Mouse (Mus musculus) midbrain, embryonic 13.5 days (tissue): ENCODE measurements around the gene Fmnl2. TPM values are rescaled to one million over a fixed set of nuclear protein-coding genes. Genes with fewer than 3 reads are reported as not detected.

Experiments used
- ATAC-seq: fragments of 200-750 bp; cut with Nextera tagmentation; 2 replicates; pipeline ENCODE4 v1.8.0; 2017; ENCODE audit warnings: mild to moderate bottlenecking, moderate TSS enrichment, moderate library complexity
- H3K27ac ChIP-seq: fragments of 300-500 bp; sonication (generic); 2 replicates; pipeline ENCODE4 v1.5.1; 2015; ENCODE audit warnings: inconsistent platforms, mild to moderate bottlenecking, moderate library complexity
- H3K27me3 ChIP-seq: fragments of 300-500 bp; sonication (generic); 2 replicates; pipeline ENCODE4 v1.6.1; 2015; ENCODE audit warnings: mild to moderate bottlenecking, inconsistent platforms
- H3K36me3 ChIP-seq: fragments of 300-500 bp; sonication (generic); 2 replicates; pipeline ENCODE4 v1.6.1; 2015; ENCODE audit warnings: mild to moderate bottlenecking, inconsistent platforms
- H3K4me1 ChIP-seq: fragments of 300-500 bp; sonication (generic); replicated peaks from 2 replicates; pipeline ENCODE4 v1.6.1; 2015; ENCODE audit warnings: inconsistent platforms
- H3K4me2 ChIP-seq: fragments of 300-500 bp; sonication (generic); replicated peaks from 2 replicates; pipeline ENCODE4 v1.6.1; 2015; ENCODE audit warnings: moderate library complexity, mild to moderate bottlenecking, inconsistent platforms
- H3K4me3 ChIP-seq: fragments of 300-500 bp; sonication (generic); replicated peaks from 2 replicates; pipeline ENCODE4 v1.5.1; 2015; ENCODE audit warnings: mild to moderate bottlenecking, inconsistent platforms
- H3K9ac ChIP-seq: fragments of 300-500 bp; sonication (generic); replicated peaks from 2 replicates; pipeline ENCODE4 v1.6.1; 2015; ENCODE audit warnings: mild to moderate bottlenecking, inconsistent platforms
- H3K9me3 ChIP-seq: fragments of 300-500 bp; sonication (generic); 2 replicates; pipeline ENCODE4 v1.6.1; 2016; ENCODE audit warnings: mild to moderate bottlenecking, inconsistent platforms
- WGBS: fragments of 180-500 bp; shearing (Covaris S2); methylation state at CpG from one replicate; pipeline ENCODE4 v1.1.7; 2015; 5-methylcytosine and 5-hydroxymethylcytosine counted together
- polyA plus RNA-seq: library from polyadenylated mRNA; unstranded; fragments of >200 nt; fragmentation: Nextera tagmentation; extraction: Ambion mirVana; gene quantifications from 2 replicates; pipeline ENCODE4 v1.2.1, GENCODE M21; 2015

Gene Fmnl2
- polyA plus RNA-seq = 13.2 TPM in 2 replicates

DNA sequence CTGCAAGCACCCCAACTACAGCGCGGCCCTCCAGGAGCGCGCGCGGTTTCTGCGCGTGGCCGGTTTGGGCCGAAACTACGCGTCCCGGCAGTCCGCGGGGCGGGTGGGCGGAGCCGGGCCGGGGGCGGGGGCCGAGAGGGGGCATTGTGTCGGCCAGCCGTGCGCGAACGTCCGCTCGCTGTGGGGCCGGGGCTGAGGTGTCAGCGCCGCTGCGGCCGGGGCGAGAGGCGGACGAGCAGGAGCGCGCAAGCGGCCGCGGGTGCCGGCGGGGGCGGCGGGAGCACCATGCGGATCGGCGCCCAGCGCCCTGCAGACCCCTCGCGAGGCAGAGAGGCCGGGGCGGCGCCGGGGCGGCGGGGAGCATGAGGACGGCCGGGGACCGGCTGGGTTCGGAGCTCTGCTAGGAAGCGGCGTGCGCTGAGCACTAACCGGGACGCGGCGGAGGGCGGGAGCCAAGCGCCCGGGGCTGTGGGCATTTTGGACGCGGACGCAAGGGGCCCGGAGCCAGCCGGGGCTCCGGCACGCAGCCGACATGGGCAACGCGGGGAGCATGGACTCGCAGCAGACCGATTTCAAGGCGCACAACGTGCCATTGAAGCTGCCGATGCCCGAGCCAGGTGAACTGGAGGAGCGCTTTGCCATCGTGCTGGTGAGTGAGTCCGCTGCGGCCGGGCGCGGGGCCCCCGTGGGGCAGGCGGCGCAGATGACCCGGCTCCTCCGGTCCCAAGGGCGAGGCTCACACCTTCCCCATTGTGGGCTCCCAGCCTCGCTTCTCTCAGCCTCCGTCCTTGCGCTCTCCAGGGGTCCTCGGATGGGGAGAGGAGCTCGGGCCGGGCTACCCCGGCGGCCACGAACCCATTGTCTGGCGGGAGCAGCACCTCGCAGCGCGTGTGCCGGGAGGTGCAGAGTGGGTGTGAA lies at the start of gene Fmnl2:
Fmnl2 (plus strand) TSS at position 250 of the 918 bp plus-strand sequence.
- peak; percentile 95 for ATAC-seq
- under 1% methylated on average over 114 of the region's 114 CpGs for WGBS

DNA sequence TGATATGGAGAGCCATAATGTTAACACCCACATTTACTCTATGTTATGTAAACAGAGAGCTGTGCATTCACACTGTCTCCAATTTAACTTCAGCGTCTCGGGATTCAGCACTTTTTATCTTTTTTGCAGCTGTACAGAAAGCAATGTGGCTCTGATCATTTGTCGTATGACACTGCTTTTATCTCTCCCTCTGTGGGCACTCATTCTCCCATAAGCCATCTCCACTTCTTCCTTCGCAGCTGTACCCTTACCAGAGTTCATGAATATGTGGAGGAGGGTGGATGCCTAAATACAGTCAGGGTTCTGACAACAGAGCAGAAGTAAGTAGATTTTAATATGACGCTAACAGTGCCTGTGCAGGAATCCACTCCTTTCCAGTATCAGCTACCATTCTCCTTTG lies 47.7 kb upstream of the Fmnl2 start:
- Histone ChIP-seq H3K4me2 (no peak overlapping the region), H3K27ac (no peak overlapping the region), H3K36me3 (no peaks in the 10 kb centered on the region), H3K9ac (no peak overlapping the region), H3K4me1 (no peaks in the 10 kb centered on the region), H3K9me3 (no peaks in the 10 kb centered on the region), H3K27me3 (no peaks in the 10 kb centered on the region), H3K4me3 (no peak overlapping the region)
- ATAC-seq = no peak
- WGBS = 85% methylated on average over 5 of the region's 5 CpGs

More for the DNA sequence above, at the start of gene Fmnl2:
- peak within 1 kb of the TSS; percentile 93 for H3K4me2 ChIP-seq
- no peaks in the 10 kb centered on the region for H3K9me3 ChIP-seq
- peak within 1 kb of the TSS; percentile 97 for H3K4me3 ChIP-seq
- H3K27me3 ChIP-seq = no peaks in the 10 kb centered on the region
- peaks cover 39% of the 10 kb centered on the region for H3K4me1 ChIP-seq
- peak within 1 kb of the TSS; percentile 98 for H3K9ac ChIP-seq
- no peaks in the 10 kb centered on the region for H3K36me3 ChIP-seq
- peak within 1 kb of the TSS; percentile 92 for H3K27ac ChIP-seq

DNA sequence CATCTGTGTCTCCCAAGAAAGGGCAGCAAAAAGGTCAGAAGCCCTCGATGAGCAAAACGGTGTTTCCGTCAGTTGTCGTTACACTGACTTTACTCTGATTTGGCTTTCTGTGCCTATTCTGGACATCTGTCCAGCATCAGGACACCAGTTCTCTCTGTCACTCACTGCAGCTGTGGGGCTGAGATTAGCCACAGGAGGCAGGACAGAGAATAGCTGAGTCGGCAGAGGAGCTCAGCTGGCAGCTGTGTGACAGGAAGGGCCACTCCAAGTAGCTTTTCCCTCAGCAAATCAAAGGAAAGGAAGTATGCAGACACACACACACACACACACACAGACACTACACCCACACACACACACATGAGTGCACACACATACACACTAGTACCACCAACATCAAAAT lies 46.0 kb upstream of the Fmnl2 start:
- Histone ChIP-seq H3K36me3 (no peaks in the 10 kb centered on the region), H3K27ac (no peak overlapping the region), H3K4me3 (no peak overlapping the region), H3K4me1 (no peaks in the 10 kb centered on the region), H3K4me2 (no peak overlapping the region), H3K9ac (no peak overlapping the region), H3K27me3 (no peaks in the 10 kb centered on the region), H3K9me3 (no peaks in the 10 kb centered on the region)
- 34% methylated on average over 5 of the region's 5 CpGs for WGBS
- ATAC-seq = no peak

DNA sequence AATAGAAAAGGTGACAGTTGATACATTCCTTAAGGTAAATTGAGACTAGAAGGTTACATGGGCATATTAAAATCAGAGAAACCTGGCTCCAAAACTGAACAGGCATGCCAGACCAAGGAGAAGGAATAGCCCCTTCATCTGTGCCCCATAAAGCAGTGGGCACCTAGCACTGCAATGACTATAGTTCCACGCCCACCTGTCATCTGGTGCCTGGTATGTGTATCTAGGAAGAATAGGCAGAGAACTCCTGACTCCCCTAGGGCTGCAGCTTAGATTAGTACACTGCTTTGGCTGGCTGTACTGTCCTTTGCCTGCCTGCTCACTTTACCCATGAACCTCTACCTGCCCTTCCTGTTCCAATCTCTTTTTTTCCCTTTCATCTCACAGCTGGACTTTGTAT lies 40.3 kb upstream of the Fmnl2 start:
- Histone ChIP-seq H3K27me3 (no peaks in the 10 kb centered on the region), H3K4me3 (no peak overlapping the region), H3K4me1 (no peaks in the 10 kb centered on the region), H3K4me2 (no peak overlapping the region), H3K9ac (no peak overlapping the region), H3K9me3 (no peaks in the 10 kb centered on the region), H3K36me3 (no peaks in the 10 kb centered on the region), H3K27ac (no peak overlapping the region)
- no peak for ATAC-seq
- 89% methylated on average over 1 of the region's 1 CpGs for WGBS

DNA sequence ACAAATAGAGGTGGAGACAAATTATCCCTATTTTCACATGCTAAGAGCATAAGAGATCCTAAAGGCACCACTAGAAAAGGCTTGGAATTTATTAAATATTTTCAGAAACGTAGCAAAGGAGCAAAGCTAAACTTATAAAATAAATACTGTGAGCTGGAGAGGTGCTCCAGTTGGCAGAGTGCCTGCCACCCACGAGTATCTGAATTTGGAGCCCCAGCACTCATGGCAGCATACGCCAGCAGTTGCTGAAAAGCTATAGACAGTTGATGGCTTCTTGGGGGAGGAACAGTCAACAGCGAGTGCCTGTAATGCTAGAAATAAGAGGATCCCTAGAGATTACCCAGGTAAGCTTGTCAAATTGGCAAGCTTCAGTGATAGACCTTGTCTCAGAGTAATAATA lies 38.7 kb upstream of the Fmnl2 start:
- H3K9ac ChIP-seq = no peak overlapping the region
- H3K4me2 ChIP-seq = no peak overlapping the region
- WGBS = 87% methylated on average over 4 of the region's 4 CpGs
- H3K4me1 ChIP-seq = no peaks in the 10 kb centered on the region
- H3K27me3 ChIP-seq = no peaks in the 10 kb centered on the region
- no peak overlapping the region for H3K27ac ChIP-seq
- no peaks in the 10 kb centered on the region for H3K9me3 ChIP-seq
- ATAC-seq = no peak
- no peak overlapping the region for H3K4me3 ChIP-seq
- no peaks in the 10 kb centered on the region for H3K36me3 ChIP-seq

DNA sequence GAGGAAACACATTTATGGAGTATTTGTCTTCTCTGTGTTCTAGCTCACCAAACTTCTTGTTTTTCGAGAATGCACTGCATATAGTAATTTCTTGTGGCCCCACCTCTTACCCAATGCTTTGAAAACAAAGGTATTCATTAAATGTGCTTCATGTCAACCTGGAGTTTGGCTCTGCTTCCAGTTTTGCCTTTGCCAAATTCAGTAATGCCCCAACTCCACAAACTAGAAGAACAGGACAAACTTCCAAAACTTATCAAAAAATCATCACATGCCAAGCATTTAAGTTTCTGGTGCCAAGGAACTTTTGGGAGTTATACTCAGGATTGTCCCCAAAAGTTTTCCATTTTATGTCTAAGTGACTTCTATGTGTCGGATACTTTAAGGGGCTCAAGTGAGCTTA lies 35.4 kb upstream of the Fmnl2 start:
- Histone ChIP-seq H3K9ac (no peak overlapping the region), H3K27me3 (no peaks in the 10 kb centered on the region), H3K9me3 (no peaks in the 10 kb centered on the region), H3K36me3 (no peaks in the 10 kb centered on the region), H3K27ac (no peak overlapping the region), H3K4me1 (no peaks in the 10 kb centered on the region), H3K4me2 (no peak overlapping the region), H3K4me3 (no peak overlapping the region)
- WGBS = 87% methylated on average over 2 of the region's 2 CpGs
- no peak for ATAC-seq

DNA sequence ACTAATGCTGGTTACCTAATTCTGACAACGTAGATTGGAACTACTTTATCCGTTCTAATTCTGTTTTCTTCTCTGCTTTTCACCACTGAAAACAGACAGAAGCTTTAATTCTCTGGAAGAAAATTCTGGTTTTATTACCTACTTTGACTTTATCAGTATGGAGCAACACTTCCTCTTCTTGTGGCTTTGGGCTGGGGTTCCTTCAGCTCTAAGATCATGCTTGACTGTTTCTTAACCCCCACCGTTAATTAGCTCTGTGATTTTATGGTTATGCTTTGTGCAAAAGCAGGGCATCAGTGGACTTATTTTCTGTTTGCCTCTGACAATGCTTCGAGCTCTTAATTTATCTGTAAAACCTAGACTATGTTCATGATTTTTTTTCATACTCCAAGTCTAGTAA lies 29.6 kb upstream of the Fmnl2 start:
- no peak for ATAC-seq
- Histone ChIP-seq H3K4me2 (no peak overlapping the region), H3K27me3 (no peaks in the 10 kb centered on the region), H3K27ac (no peak overlapping the region), H3K9me3 (no peaks in the 10 kb centered on the region), H3K9ac (no peak overlapping the region), H3K4me1 (no peaks in the 10 kb centered on the region), H3K36me3 (no peaks in the 10 kb centered on the region), H3K4me3 (no peak overlapping the region)
- WGBS = 92% methylated on average over 4 of the region's 4 CpGs

DNA sequence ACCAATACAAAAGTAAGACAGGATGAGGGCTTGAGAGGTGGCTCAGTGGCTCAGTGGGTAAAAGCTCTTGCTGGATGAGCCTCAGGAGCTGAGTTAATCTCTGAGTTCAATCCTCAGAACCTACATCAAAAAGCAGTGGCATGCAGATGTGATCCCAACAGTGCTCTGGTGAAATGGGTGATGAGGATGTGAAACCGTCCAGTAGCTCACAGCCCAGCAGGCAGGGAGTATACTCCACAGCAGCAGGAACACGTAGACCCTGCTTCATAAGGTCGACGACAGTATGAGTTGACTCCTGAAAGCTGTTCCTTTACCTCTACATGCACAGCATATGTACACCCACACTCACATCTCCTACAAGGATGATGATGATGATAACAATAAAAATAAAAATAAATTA lies 27.1 kb upstream of the Fmnl2 start:
- H3K4me3 ChIP-seq = no peak overlapping the region
- WGBS = 83% methylated on average over 4 of the region's 4 CpGs
- no peak overlapping the region for H3K4me2 ChIP-seq
- no peak overlapping the region for H3K9ac ChIP-seq
- ATAC-seq = no peak
- no peaks in the 10 kb centered on the region for H3K4me1 ChIP-seq
- H3K27me3 ChIP-seq = no peaks in the 10 kb centered on the region
- H3K27ac ChIP-seq = no peak overlapping the region
- H3K9me3 ChIP-seq = no peaks in the 10 kb centered on the region
- no peaks in the 10 kb centered on the region for H3K36me3 ChIP-seq

DNA sequence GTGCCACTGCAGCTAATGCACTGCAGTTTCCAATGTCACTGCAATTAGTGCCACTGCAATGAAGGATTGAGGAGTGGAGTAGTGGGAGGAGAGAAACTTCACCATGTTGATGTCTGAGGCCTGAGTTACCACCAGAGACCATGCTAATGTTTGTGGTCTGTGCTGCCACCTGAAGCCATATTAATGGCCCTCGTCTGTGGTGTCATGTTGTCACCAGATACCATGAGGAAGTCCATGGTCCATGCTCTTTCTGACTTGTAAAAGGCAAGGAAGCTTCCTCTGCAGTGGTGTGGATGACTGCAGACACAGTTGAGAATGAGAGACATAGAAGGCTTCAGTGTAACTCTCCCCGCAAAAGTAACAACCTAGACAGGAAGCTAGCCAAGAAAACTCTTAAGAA lies 26.1 kb upstream of the Fmnl2 start:
- H3K9me3 ChIP-seq = no peaks in the 10 kb centered on the region

DNA sequence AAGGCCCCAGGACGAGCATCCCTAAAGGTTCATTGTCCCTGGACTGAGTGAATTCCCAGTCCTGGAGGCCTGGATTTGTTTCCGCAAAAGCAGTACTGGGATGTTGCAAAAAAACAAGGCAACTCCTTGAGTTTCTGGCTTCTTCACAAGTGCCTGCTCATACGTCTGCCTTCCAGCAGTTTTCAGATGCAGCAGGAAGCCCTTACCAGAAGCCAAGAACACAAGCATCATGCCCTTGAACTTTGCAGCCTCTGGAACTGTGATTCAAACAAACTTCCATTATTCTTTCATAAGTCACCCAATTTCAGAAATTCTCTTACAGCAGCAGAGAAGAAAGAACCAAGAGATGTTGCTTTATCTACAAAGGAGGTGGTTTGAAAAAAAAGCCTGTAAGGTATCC lies 21.9 kb upstream of the Fmnl2 start:
- 83% methylated on average over 3 of the region's 3 CpGs for WGBS
- Histone ChIP-seq H3K4me2 (no peak overlapping the region), H3K27ac (no peak overlapping the region), H3K4me1 (no peaks in the 10 kb centered on the region), H3K4me3 (no peak overlapping the region), H3K9me3 (no peaks in the 10 kb centered on the region), H3K9ac (no peak overlapping the region), H3K27me3 (no peaks in the 10 kb centered on the region), H3K36me3 (no peaks in the 10 kb centered on the region)
- no peak for ATAC-seq

More for the DNA sequence above, 26.1 kb upstream of the Fmnl2 start:
- Histone ChIP-seq H3K4me3 (no peak overlapping the region), H3K4me2 (no peak overlapping the region), H3K9ac (no peak overlapping the region), H3K27me3 (no peaks in the 10 kb centered on the region), H3K4me1 (no peaks in the 10 kb centered on the region), H3K27ac (no peak overlapping the region), H3K36me3 (no peaks in the 10 kb centered on the region)
- 86% methylated on average over 2 of the region's 2 CpGs for WGBS
- no peak for ATAC-seq

DNA sequence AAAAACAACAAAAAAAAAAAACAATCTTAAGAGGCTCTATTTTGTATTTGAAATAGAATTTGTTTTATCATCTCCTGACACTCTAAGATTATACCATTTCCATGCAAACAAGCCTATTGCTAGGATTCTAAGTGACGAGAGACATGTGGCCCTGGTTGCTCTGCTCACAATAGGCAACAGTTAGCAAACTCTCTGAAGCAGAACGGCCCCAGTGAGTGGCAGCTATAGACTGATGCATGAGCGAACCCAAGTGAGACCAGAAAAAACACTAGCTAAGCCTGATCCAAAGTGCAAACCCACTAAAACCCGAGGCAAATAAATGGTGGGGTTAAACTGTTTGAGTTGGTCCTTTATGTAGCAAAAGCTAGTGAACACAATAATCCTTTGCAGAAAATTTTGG lies 18.6 kb upstream of the Fmnl2 start:
- ATAC-seq = no peak
- H3K4me1 ChIP-seq = no peaks in the 10 kb centered on the region
- WGBS = 40% methylated on average over 4 of the region's 4 CpGs
- no peak overlapping the region for H3K9ac ChIP-seq
- no peak overlapping the region for H3K4me2 ChIP-seq
- H3K4me3 ChIP-seq = no peak overlapping the region
- H3K36me3 ChIP-seq = no peaks in the 10 kb centered on the region
- no peaks in the 10 kb centered on the region for H3K9me3 ChIP-seq
- H3K27ac ChIP-seq = no peak overlapping the region
- H3K27me3 ChIP-seq = no peaks in the 10 kb centered on the region

DNA sequence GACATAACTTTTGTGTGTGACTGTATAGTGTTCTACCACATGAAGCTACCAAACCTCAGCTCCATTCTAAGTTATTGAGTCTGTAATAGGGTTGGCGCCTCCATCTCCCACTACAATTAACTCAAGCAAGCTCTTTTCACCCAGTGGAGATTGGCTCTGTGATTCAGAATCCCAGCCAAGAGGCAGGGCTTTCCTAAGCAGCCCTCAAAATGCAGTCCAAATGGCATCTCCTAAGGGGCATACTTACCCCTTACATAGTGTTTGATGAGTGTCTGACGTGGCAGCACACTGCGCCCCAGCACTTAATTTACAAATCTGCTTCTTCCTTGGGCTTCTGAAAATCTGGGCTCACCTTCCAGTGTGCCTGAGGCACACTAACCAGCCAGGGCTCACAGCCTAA lies 17.8 kb upstream of the Fmnl2 start:
- WGBS = 78% methylated on average over 3 of the region's 3 CpGs
- ATAC-seq = no peak
- Histone ChIP-seq H3K4me1 (no peaks in the 10 kb centered on the region), H3K9ac (no peak overlapping the region), H3K4me3 (no peak overlapping the region), H3K27me3 (0 out of 2 replicates have a peak, but pooled peaks cover 3% of the 10 kb centered on the region), H3K27ac (no peak overlapping the region), H3K4me2 (no peak overlapping the region), H3K9me3 (no peaks in the 10 kb centered on the region), H3K36me3 (no peaks in the 10 kb centered on the region)

DNA sequence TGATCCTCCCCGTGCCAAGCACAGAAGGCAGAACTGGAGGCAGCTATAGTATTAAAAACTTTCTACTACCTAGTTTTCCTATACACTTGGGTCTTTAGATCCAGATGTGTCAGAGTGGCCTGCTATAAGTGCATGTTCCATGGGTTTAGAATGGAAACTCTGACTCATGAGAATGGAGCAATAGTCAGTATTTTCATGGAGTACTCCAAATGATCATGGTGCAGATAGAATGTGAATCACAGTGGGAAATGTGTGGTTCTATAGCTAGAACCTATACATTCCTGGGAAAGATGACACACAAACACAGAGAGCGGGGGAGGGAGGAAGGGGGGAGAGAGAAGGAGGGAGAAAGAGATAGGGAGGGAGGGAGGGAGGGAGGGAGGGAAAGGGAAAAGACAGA lies 13.8 kb upstream of the Fmnl2 start:
- Histone ChIP-seq H3K4me3 (no peak overlapping the region), H3K27ac (no peak overlapping the region), H3K27me3 (0 out of 2 replicates have a peak, but pooled peaks cover 4% of the 10 kb centered on the region), H3K36me3 (no peaks in the 10 kb centered on the region), H3K9me3 (no peaks in the 10 kb centered on the region), H3K4me2 (no peak overlapping the region), H3K4me1 (no peaks in the 10 kb centered on the region), H3K9ac (no peak overlapping the region)
- WGBS = 83% methylated on average over 2 of the region's 2 CpGs
- no peak for ATAC-seq
